Mouse (Mus musculus) heart, embryonic 15.5 days (tissue): ENCODE data around the gene Fads6. TPM values are rescaled to one million over a fixed set of nuclear protein-coding genes. Genes with fewer than 3 reads are reported as not detected.

Experiments used
- ATAC-seq: fragments of 200-750 bp; cut with Nextera tagmentation; replicated peaks from 2 replicates; pipeline ENCODE4 v1.8.0; 2017; ENCODE audit warnings: low read depth, moderate TSS enrichment; ENCODE audit not compliant: insufficient number of reproducible peaks, insufficient read depth, low FRiP score
- H3K27ac ChIP-seq: fragments of 300-500 bp; sonication (generic); 2 replicates; pipeline ENCODE4 v1.5.1; 2015; ENCODE audit warnings: mild to moderate bottlenecking, inconsistent platforms
- H3K27me3 ChIP-seq: fragments of 300-500 bp; sonication (generic); 2 replicates; pipeline ENCODE4 v1.6.1; 2015; ENCODE audit warnings: inconsistent platforms
- H3K36me3 ChIP-seq: fragments of 300-500 bp; sonication (generic); 2 replicates; pipeline ENCODE4 v1.6.1; 2015; ENCODE audit warnings: mild to moderate bottlenecking, inconsistent platforms
- H3K4me1 ChIP-seq: fragments of 300-500 bp; sonication (generic); replicated peaks from 2 replicates; pipeline ENCODE4 v1.6.1; 2015; ENCODE audit warnings: inconsistent platforms
- H3K4me2 ChIP-seq: fragments of 300-500 bp; sonication (generic); 2 replicates; pipeline ENCODE4 v1.6.1; 2015; ENCODE audit warnings: inconsistent platforms, mild to moderate bottlenecking, moderate library complexity
- H3K4me3 ChIP-seq: fragments of 300-500 bp; sonication (generic); 2 replicates; pipeline ENCODE4 v1.5.1; 2015; ENCODE audit warnings: mild to moderate bottlenecking, inconsistent platforms
- H3K9ac ChIP-seq: fragments of 300-500 bp; sonication (generic); 2 replicates; pipeline ENCODE4 v1.6.1; 2015; ENCODE audit warnings: mild to moderate bottlenecking, inconsistent platforms
- H3K9me3 ChIP-seq: fragments of 300-500 bp; sonication (generic); replicated peaks from 2 replicates; pipeline ENCODE4 v1.6.1; 2016; ENCODE audit warnings: inconsistent platforms
- whole genome bisulfite sequencing: fragments of 180-500 bp; shearing (Covaris S2); methylation state at CpG from one replicate; pipeline ENCODE4 v1.1.7; 2015; ENCODE audit warnings: mixed read lengths; 5-methylcytosine and 5-hydroxymethylcytosine counted together
- microRNA-seq: library from miRNA; unstranded; fragments of <30 nt; microRNA quantifications from one replicate; pipeline ENCODE4, GENCODE M21; 2016
- polyA plus RNA-seq: library from polyadenylated mRNA; unstranded; fragments of >200 nt; fragmentation: Nextera tagmentation; extraction: Ambion mirVana; gene quantifications from 2 replicates; pipeline ENCODE4 v1.2.1, GENCODE M21; 2015

The Fads6 gene
- polyA plus RNA-seq, 1 experiment from 2014 or later: 0.55 TPM

DNA sequence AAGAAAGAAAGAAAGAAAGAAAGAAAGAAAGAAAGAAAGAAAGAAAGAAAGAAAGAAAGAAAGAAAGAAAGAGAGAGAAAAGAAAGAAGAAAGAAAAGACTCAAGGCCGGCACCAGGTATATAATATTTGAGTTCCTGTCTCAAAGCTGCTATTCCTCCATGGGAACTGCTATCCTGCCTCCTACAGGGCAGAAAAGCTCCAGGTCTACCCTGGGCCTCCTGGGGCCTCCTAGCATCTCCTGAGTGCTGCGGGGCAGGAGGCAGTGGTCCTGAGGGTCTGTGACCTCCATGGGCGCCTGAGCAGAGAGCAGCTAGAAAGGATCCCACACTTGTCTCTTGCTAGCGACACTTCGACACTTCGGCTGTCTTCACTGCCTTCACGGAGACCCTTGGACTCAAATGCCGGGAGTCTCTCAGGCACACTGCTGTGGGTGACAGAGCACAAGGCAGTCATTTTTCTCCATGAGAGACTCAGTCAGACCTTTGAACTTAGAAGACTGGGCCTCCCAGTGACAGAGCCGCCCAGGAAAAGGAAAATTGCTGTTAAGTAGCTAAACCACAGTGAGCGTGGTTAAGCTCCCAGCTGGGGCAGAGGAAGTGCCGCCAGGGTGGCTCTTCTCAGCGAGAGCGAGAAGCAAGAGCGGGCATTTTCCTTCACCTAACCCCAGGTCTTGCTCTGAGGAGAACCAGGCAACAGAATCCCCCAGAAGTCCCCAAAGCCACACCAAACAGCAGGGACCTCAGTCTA lies 66.1 kb downstream of the Fads6 start:
- H3K27ac ChIP-seq: peak overlapping the region; percentile 42; the same call in 1 of the 2 replicates
- ATAC-seq: no peak

More for the DNA sequence above, 66.1 kb downstream of the Fads6 start:
- H3K9ac ChIP-seq: no peak overlapping the region
- H3K4me2 ChIP-seq: no peak overlapping the region
- peaks cover 18% of the 10 kb centered on the region for H3K27me3 ChIP-seq
- no peaks in the 10 kb centered on the region for H3K9me3 ChIP-seq
- peaks cover 66% of the 10 kb centered on the region for H3K4me1 ChIP-seq
- 61% methylated on average over 14 of the region's 14 CpGs for WGBS
- no peak overlapping the region for H3K4me3 ChIP-seq
- no peaks in the 10 kb centered on the region for H3K36me3 ChIP-seq

Small RNAs within 50 kb of the gene (microRNA-seq; reads per million reads assigned to microRNA genes)
- gene Gm25837: not detected

Other genes starting within 250 kb of the Fads6 start
- not detected in 2 replicates for gene Cd300ld3, start 249.3 kb downstream of the Fads6 start, polyA plus RNA-seq
- not detected in 2 replicates for gene Cd300e, start 235.5 kb downstream of the Fads6 start, polyA plus RNA-seq
- 1.1 and 2.4 TPM in 2 replicates for gene Rab37, start 206.2 kb downstream of the Fads6 start, polyA plus RNA-seq
- gene Cd300lf, start 163.7 kb downstream of the Fads6 start, polyA plus RNA-seq: 0.37 and 1.2 TPM in 2 replicates
- gene Slc9a3r1, start 134.3 kb downstream of the Fads6 start, polyA plus RNA-seq: 24.6 and 46.4 TPM in 2 replicates
- 6.6 and 11.4 TPM in 2 replicates for gene Tmem104, start 110.2 kb downstream of the Fads6 start, polyA plus RNA-seq
- 16.2 and 20.8 TPM in 2 replicates for gene Nat9, start 109.8 kb downstream of the Fads6 start, polyA plus RNA-seq
- 0.10 and 0.16 TPM in 2 replicates for gene Grin2c, start 30.4 kb downstream of the Fads6 start, polyA plus RNA-seq
- gene Fdxr, start 20.6 kb downstream of the Fads6 start, polyA plus RNA-seq: 10.5 and 12.4 TPM in 2 replicates
- gene Otop2, start 9.5 kb upstream of the Fads6 start, polyA plus RNA-seq: 0.08 TPM in 1 of 2 replicates, not detected in the other
- gene Ush1g, start 24.4 kb upstream of the Fads6 start, polyA plus RNA-seq: 0.11 and 0.29 TPM in 2 replicates
- gene Otop3, start 37.1 kb upstream of the Fads6 start, polyA plus RNA-seq: not detected in 2 replicates
- 7.6 and 11.2 TPM in 2 replicates for gene Hid1, start 70.1 kb upstream of the Fads6 start, polyA plus RNA-seq
- gene Cdr2l, start 84.3 kb upstream of the Fads6 start, polyA plus RNA-seq: 6.3 and 11.1 TPM in 2 replicates
- gene Mrpl58, start 106.1 kb upstream of the Fads6 start, polyA plus RNA-seq: 163 and 167 TPM in 2 replicates
- 1,570 and 2,168 TPM in 2 replicates for gene Atp5h, start 122.3 kb upstream of the Fads6 start, polyA plus RNA-seq
- gene Kctd2, start 122.5 kb upstream of the Fads6 start, polyA plus RNA-seq: 11.5 and 14.7 TPM in 2 replicates
- gene Trim80, start 142.9 kb upstream of the Fads6 start, polyA plus RNA-seq: 0.06 TPM in 1 of 2 replicates, not detected in the other
- 0.57 and 5.0 TPM in 2 replicates for gene Slc16a5, start 164.8 kb upstream of the Fads6 start, polyA plus RNA-seq
- gene Armc7, start 178.0 kb upstream of the Fads6 start, polyA plus RNA-seq: 4.6 and 6.2 TPM in 2 replicates
- 49.6 and 62.1 TPM in 2 replicates for gene Nt5c, start 194.2 kb upstream of the Fads6 start, polyA plus RNA-seq
- gene Jpt1, start 216.7 kb upstream of the Fads6 start, polyA plus RNA-seq: 480 and 515 TPM in 2 replicates
- gene Sumo2, start 238.6 kb upstream of the Fads6 start, polyA plus RNA-seq: 566 and 571 TPM in 2 replicates